Mouse (Mus musculus) left cerebral cortex, adult 18-20 months (tissue): Measurements from ENCODE around the gene Kcnmb2. TPM values are rescaled to one million over a fixed set of nuclear protein-coding genes. Genes with fewer than 3 reads are reported as not detected.

Source experiments
- DNase-seq, 2 experiments: peaks; one replicate each; pipeline ENCODE4 v3.0.0; 2021 to 2022; ENCODE audit warnings: low spot score in 2 of 2, mixed read lengths in 1 of 2
- total RNA-seq, 2 experiments: library from RNA; stranded (reverse); gene quantifications; 2 replicates each; pipeline ENCODE4 v1.2.3; 2021

Kcnmb2 gene
- total RNA-seq, 2 experiments from 2014 or later = 4.9 to 8.5 TPM

DNA sequence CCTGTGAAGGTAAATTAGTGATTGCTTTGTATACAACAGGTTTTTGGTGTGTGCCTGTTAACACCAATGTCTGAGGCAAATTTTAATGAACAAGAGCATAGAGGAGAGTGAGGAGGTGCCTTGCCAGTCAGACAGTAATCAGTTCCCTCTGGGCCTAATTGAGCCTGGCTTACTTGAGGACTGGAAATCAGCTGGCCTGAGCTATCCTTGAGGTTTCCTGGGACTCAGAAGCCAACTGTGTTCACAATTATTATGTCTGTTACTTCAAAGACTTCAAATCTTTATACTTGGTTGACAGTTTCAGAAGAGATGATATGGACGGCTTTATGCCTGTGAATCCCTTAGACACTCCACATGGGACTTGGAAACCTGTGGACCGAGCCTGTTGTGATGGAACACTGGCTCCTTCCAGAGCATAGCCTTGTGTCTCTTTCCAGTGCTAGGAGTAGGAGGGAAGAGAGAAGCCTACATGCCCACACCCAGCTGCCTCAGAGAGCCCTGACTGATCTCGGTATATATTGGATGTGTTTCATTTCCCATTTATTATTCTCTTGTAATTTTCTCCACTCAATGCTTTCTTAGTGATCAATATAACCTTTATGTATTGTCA lies 230.2 kb downstream of the Kcnmb2 start:
- no peak for DNase-seq

DNA sequence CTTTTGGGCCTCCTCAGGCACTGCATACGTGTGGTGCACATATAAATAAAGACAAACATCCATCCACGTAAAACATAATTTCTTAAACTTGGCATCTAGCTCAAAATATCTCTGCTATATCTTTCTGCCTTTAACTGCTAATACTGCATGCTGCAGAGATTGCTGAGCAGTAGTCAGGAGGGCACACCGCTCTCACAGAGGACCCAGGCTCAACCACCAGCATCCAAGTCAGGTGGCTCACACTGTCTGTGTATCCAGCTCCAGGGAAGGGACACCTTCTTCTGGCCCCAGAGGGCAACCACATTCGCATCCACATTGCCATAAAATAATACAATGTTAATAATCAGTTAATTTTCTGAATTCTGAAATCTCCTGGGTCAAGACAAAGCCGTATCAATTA lies 241.9 kb downstream of the Kcnmb2 start:
- DNase-seq = no peak

DNA sequence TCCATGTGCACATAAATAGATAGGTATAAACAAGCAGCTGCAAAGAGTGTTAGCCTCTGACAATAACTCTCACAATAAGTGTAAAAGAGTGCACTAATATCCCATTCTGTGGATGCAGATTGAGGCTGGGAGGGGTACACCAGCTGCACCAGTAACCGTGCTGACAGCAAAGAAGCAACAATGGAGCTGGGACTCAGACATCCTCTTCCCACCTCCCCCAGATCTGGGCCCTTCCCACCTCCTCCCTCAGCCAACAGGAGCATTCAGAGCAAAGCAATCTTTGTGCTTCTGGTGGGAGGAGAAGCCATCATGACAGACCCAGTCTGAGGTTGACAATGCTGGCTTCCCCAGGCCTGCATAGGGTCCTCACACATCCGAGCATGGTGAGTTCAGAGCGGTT lies 242.3 kb downstream of the Kcnmb2 start:
- no peak for DNase-seq

DNA sequence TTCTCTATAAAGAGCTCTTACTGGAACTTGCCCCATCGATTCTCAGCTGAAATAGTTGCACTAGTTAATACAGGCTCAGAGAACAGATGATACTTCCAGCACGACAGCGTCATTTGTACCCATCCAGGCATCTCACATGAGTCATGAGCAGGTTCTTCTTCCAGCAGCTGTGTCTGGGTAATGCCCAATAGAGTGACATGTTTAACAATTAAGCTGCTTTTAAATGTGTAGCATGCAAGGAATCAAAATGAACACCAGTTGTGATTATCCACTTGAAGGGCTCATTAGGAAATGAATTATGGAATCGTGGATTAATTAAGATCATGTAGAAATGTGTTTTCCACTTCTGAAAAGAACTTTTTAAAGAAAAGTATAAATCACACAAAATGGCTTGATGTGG lies 245.4 kb downstream of the Kcnmb2 start:
- DNase-seq = no peak

DNA sequence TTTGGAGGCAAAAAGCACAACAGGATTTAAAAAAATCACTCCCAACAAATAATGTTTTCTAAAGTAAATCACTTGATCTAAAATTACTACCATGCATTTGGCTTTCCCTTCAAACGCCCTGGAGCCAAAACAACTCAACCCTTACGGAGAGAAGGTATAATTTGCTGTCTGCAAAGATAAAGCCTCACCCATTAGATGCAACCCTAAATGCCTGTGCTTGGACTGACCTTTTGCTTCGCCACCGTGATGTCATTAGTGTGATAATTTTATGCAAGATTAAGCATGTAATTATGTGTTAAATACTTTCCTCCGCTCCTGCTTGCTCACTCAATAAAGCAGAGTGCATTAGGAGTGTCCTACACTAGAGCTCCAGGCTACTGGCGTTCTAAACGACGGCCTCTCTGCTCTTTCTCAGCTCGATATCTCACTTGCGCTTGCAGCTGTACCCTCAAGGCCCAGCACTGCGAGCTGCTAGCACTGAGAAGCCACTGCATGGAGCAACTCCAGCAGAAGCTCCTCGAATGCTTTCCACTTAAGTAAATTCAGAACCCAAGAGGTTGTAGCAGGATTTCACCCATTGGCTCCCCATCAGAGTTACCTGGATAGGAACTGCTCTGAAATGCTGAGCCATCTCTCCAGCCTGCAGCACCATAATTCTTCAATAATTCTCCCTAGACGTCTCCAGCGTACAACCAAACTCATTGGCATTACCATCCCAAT lies 247.7 kb downstream of the Kcnmb2 start:
- no peak for DNase-seq

DNA sequence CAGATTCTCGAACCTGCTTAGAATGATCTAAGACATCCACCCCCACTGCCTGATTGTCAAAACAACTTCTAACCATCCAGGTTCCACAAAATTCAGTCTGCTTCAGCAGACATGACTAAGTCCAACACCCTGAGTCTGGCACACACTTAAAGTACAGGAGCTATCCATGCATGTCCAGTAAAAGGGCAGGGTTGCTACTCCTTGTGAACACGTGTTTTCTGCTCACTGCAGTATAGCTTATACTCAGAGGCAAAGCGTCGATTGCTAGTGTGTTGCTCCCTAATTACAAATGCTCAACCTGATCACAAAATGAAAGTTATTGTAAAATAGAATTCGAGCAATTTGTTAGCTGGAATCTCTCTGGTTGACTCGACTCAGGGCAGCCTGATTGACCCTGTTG lies 278.2 kb downstream of the Kcnmb2 start:
- DNase-seq = no peak

DNA sequence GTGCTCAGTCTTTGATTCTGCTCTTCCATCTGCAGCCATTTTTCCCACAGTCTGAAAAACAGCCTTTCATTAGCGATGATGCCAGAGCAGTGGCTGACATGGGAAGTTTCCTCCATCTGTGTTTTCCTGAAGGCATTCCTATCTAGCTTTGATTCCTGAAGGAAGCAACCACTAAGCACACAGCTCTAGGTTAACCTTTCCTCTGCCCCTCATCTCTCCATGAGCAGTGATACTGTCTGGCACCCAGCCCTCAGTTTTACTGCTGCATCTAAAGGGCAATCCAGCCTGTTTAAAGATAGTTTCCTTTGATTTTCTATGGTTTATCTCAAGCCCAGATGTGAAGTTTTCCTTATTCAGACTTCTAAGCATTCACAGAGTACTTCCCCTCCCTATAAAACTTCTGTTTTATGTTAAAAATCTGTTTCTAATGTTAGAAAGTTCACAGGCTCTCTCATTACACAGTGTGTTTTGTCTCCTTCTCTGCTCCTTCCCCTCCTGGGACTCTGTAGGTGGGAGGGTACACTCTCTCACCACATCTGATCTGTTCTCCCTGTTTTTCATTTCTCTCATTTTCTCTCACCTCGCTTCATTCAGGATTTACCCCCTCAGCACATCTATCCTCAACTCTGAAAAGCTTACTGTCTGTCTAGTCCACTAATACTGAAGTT lies 283.7 kb downstream of the Kcnmb2 start:
- DNase-seq = no peak

DNA sequence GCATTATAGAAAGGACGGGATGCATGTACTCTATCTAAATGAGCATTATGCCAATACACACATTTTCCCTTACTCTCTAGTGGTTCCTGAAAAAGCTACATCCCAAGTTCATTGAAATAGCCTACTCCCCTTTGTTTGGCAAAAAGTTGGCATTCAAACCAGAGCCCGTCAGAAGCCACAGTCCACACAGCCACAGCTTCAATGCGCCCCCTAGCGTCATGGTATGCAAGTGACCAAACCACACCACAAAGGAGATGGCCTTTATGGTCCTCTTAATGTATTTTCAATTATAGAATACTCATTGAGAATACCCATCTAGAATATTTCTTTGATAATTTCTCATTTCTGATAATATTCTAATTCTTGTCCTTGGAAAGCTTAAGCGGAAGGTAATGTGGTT lies 286.2 kb downstream of the Kcnmb2 start:
- DNase-seq = peak; percentile 66 to 76

DNA sequence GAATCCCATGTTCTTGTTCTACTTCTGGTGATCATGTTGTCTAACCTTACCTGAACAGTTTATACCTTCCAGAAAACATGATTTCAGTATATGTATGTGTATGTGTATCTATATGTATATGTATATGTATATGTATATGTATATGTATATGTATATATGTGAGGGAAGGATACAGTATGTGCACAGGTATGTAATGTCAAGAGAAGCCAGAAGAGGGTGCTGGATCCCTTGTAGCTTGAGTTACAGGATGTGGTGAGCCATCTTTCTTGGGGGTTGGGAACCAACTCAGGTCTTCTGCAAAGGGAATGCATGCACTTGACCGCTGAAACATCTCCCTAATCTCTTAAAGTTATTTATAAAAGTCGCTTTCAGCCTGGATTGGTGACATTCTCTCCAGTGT lies 286.6 kb downstream of the Kcnmb2 start:
- no peak for DNase-seq

DNA sequence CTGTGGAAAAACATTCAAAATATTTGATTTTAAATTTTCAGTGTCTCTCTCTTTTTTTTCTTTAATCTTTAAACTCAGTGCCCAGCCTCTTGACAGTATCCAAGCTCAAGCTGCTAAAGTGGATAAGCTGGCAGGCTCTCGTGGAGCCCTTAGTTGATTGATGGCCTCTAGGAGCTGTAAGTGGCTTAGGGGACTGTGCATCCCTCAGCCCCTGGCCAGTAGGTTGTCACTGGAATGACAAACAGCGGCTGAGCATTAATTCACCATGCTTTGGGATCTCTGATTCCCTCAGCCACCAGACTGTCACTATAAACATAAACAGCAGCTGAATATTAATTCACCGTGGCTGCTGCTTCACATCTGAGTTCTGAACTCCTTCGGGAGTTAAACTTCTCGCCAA lies 287.6 kb downstream of the Kcnmb2 start:
- no peak for DNase-seq

DNA sequence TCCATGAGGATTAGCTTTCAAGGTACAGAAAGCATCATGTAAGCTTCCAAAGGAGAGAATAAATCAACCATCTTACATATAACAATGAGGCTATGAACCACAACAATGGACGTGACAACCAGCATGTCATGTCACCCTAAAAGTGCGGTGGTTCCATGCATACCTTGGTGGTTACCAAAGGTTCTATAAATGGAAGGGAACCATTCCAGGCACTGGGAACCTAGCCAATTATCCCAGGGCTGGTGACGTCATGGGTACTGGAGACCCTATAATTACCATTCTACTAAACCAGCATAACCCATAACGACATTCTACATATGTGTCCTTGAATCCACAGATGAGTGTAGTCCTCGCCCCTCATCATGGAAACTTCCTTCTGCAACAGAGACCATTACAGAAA lies 291.7 kb downstream of the Kcnmb2 start:
- DNase-seq = no peak

DNA sequence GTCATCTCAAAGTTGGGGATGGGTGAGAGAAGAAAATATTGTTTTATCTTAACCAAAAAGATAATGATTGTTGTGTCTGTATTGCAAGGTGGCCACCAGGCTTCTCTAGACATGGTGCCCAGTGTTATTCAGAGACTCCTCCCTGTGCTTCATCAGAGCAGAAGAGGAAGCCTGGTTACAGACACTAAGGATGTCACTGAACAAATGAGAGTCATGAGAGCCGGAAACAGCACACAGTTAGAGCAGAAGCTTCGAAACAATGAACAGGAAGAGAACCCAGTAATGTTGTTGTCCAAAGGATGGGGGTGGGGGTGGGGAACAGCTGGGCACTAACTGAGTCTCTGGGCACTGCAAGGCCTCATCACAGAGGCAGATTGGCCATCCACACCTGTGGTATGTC lies 324.4 kb downstream of the Kcnmb2 start:
- no peak for DNase-seq

DNA sequence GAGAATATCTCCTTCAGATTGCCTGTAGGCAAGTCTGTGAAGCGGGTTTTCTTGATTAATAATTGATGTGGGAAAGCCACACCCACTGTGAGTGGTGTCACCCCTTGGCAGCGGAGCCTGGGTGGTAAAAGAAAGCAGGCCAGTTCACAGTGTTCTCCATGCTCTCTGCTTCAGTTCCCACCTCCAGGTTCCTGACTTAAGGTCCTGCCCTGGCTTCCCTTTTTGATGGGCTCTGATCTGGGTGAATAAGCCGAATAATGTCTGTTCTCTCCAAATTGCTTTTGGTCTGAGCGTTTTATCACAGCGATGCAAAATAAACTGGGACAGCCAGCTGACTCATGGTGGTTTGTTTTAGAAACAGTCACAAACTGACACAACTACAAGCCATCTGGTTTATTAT lies 334.5 kb downstream of the Kcnmb2 start:
- DNase-seq = no peak
